Mouse (Mus musculus): ENCODE measurements around the gene Spaca4.

DNA sequence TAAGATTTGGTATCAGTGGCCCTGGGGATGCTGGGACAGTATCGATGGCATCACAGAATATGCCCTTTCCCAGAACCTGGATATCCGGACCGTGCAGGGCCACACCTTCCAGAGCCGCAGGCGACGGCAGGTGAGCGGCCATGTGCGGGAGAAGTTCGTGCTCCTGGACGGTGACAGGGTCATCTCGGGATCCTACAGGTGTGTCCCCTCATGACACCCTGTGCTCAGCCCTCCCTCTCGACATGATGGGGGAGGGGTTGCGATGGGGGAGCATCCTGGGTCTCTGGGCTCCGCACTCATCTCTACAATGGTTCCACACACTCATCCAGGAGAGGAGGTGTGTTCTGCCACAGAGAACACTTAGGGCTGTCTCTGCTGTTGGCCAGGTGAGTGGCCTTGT is 1.8 kb downstream of the Spaca4 start:
- TF ChIP-seq CTCF (IDR thresholded peaks at IDR 0.05; ENCODE audit: borderline replicate concordance, control insufficient read depth, extremely low read depth, insufficient read depth, low read length, poor library complexity) (no peak), POLR2A (IDR thresholded peaks at IDR 0.05; ENCODE audit: control insufficient read depth, extremely low read depth, insufficient read depth, low read length, poor library complexity) (no peak)

Data from thymus, adult 2 months (tissue).